Mouse (Mus musculus) limb, embryonic 14.5 days (tissue): ENCODE results near the gene Thbd. TPM values are rescaled to one million over a fixed set of nuclear protein-coding genes. Genes with fewer than 3 reads are reported as not detected.

Source experiments
- ATAC-seq: fragments of 200-750 bp; cut with Nextera tagmentation; 2 replicates; pipeline ENCODE4 v1.8.0; 2017; ENCODE audit warnings: low read depth, moderate number of reproducible peaks, moderate TSS enrichment; ENCODE audit not compliant: low FRiP score
- DNase-seq: peaks from one replicate; pipeline ENCODE4 v3.0.0-alpha.2; 2015; ENCODE audit warnings: low spot score
- H3K27ac ChIP-seq: fragments of 300-500 bp; sonication (generic); replicated peaks from 2 replicates; pipeline ENCODE4 v1.5.1; 2014; ENCODE audit warnings: low read depth, mild to moderate bottlenecking, low read length, moderate library complexity, mixed read lengths
- H3K27me3 ChIP-seq: fragments of 300-500 bp; sonication (generic); 2 replicates; pipeline ENCODE4 v1.6.1; 2014; ENCODE audit warnings: low read length, mixed read lengths; ENCODE audit not compliant: control insufficient read depth, insufficient read depth
- H3K36me3 ChIP-seq: fragments of 300-500 bp; sonication (generic); 2 replicates; pipeline ENCODE4 v1.6.1; 2014; ENCODE audit warnings: mild to moderate bottlenecking, low read length, moderate library complexity, mixed read lengths; ENCODE audit not compliant: control insufficient read depth, insufficient read depth
- H3K4me1 ChIP-seq: fragments of 300-500 bp; sonication (generic); 2 replicates; pipeline ENCODE4 v1.6.1; 2014; ENCODE audit warnings: antibody characterized with exemption, low read length, mixed read lengths; ENCODE audit not compliant: control insufficient read depth, insufficient read depth
- H3K4me2 ChIP-seq: fragments of 300-500 bp; sonication (generic); replicated peaks from 2 replicates; pipeline ENCODE4 v1.6.1; 2014; ENCODE audit warnings: low read depth, mild to moderate bottlenecking, low read length, moderate library complexity; ENCODE audit not compliant: severe bottlenecking
- H3K4me3 ChIP-seq: fragments of 300-500 bp; sonication (generic); replicated peaks from 2 replicates; pipeline ENCODE4 v1.5.1; 2014; ENCODE audit warnings: low read length
- H3K9ac ChIP-seq: fragments of 300-500 bp; sonication (generic); 2 replicates; pipeline ENCODE4 v1.6.1; 2014; ENCODE audit warnings: mild to moderate bottlenecking, low read depth, low read length, moderate library complexity; ENCODE audit not compliant: severe bottlenecking
- H3K9me3 ChIP-seq: fragments of 300-500 bp; sonication (generic); 2 replicates; pipeline ENCODE4 v1.6.1; 2016; ENCODE audit warnings: low read length; ENCODE audit not compliant: control insufficient read depth
- POLR2A ChIP-seq: fragments of 200-500 bp; IDR thresholded peaks from 2 replicates; pipeline ENCODE4 v1.8.0; 2012; ENCODE audit warnings: inconsistent platforms, mild to moderate bottlenecking, moderate library complexity, borderline replicate concordance; ENCODE audit not compliant: insufficient read depth, insufficient read length; ENCODE audit errors: extremely low read depth
- WGBS: fragments of 180-500 bp; shearing (Covaris S2); extraction: QIAGEN DNeasy Blood & Tissue Kit; methylation state at CpG from one replicate; pipeline ENCODE4 v1.1.7; 2014; 5-methylcytosine and 5-hydroxymethylcytosine counted together
- polyA plus RNA-seq, 2 experiments: library from polyadenylated mRNA; depleted of rRNA in 1 of 2; stranded (reverse) in 1 of 2; unstranded in 1 of 2; fragments of >200 nt; fragmentation: Nextera tagmentation in 1 of 2; extraction: Ambion mirVana in 1 of 2; gene quantifications; 2 replicates each; pipeline versions ENCODE4 v1.2.1 to v1.2.3; 2012 to 2014

Gene Thbd
- polyA plus RNA-seq, 2 experiments: 15.1 to 20.2 TPM

DNA sequence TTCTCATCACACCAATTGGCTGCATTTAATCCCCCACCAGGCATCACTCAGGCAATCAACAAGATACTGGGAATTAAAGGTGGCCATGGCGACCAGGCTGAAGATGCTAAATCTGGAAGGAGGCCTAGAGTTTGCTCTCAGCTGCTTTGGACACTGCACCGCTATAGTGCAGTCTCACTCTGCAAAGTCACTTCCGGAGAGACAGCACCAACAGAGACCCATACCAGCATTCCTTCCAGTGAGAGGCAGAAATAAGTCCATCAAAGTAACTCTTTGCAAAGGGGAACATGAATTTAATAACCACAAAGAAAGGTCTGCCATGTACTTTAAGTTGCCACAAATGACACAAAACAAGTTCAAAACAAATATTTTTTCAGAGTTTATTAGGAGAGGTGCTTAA lies 28.3 kb upstream of the Thbd start:
- WGBS: 58% methylated on average over 3 of the region's 3 CpGs
- H3K4me3 ChIP-seq: no peak overlapping the region
- no peak overlapping the region for H3K9ac ChIP-seq
- H3K4me1 ChIP-seq: no peaks in the 10 kb centered on the region; the same call in 1 of the 2 replicates
- H3K27me3 ChIP-seq: no peaks in the 10 kb centered on the region
- no peaks in the 10 kb centered on the region for H3K36me3 ChIP-seq
- ATAC-seq (no peak), DNase-seq (no peak)
- H3K27ac ChIP-seq: no peak overlapping the region
- no peaks in the 10 kb centered on the region for H3K9me3 ChIP-seq
- H3K4me2 ChIP-seq: no peak overlapping the region
- no peak for TF ChIP-seq POLR2A

- ATAC-seq: no peak
Observed at GRCm38 (mm10) chr2:148432346-148432745, 24.4 kb upstream of the Thbd start.

DNA sequence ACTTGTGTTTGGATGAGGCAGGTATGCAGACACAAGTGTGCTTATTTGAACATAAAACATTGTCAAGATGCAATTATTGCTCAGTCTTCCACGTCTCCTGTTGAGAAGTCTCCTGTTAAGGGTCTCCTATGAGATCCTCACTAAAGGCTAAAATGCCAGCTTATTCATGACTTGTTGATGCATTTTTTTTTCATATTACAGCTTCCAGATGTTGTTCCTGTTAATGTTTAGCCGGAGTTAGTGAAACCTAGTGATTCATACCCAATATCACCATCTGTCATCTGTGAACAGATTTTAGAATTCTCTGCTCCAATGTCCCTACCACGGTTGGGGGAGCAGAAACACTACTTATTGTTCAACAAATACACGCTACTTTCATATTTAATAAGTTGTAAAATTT lies 23.0 kb upstream of the Thbd start:
- WGBS: 49% methylated on average over 4 of the region's 4 CpGs
- no peak for ATAC-seq

More at GRCm38 (mm10) chr2:148432346-148432745, 24.4 kb upstream of the Thbd start:
- H3K4me2 ChIP-seq: no peak overlapping the region
- DNase-seq: no peak
- no peak overlapping the region for H3K4me3 ChIP-seq
- H3K9ac ChIP-seq: no peak overlapping the region
- H3K27ac ChIP-seq: no peak overlapping the region
- TF ChIP-seq POLR2A: no peak
- H3K27me3 ChIP-seq: no peaks in the 10 kb centered on the region
- 62% methylated on average over 2 of the region's 2 CpGs for whole genome bisulfite sequencing
- H3K4me1 ChIP-seq: peaks cover 3% of the 10 kb centered on the region; the same call in 1 of the 2 replicates
- no peaks in the 10 kb centered on the region for H3K36me3 ChIP-seq
- no peaks in the 10 kb centered on the region for H3K9me3 ChIP-seq

DNA sequence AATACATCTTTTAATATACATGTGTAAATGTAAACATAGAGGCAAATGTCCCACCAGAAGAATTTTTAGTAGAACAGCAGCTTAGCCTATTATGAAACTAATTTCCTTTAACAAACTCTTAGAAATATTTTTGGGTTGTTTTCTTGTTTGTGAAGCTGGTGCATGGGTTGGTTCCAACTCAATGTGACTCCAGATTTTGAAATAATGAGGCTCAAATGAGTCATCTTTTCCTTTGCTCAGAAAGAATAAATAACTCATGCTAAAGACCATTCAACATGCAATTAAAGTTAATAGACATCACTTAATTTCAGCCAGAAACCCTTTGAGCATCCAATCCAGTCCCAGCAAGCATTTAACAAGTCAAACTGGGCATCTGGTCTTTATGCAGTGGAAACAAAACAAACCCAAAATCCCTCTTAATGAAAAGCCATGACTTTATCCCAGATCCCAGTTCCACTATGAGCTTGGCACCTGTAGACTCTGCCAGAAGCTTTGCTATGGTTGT lies 21.1 kb upstream of the Thbd start:
- H3K4me1 ChIP-seq: peaks cover 3% of the 10 kb centered on the region; the same call in 1 of the 2 replicates
- H3K36me3 ChIP-seq: no peaks in the 10 kb centered on the region
- no peak overlapping the region for H3K27ac ChIP-seq
- H3K27me3 ChIP-seq: no peaks in the 10 kb centered on the region
- no peaks in the 10 kb centered on the region for H3K9me3 ChIP-seq
- no peak for TF ChIP-seq POLR2A
- H3K4me2 ChIP-seq: no peak overlapping the region
- DNase-seq (no peak), ATAC-seq (no peak)
- no peak overlapping the region for H3K4me3 ChIP-seq
- no peak overlapping the region for H3K9ac ChIP-seq

More for the DNA sequence above, 23.0 kb upstream of the Thbd start:
- DNase-seq: no peak
- Histone ChIP-seq H3K4me1 (peaks cover 3% of the 10 kb centered on the region; the same call in 1 of the 2 replicates), H3K36me3 (no peaks in the 10 kb centered on the region), H3K9me3 (no peaks in the 10 kb centered on the region), H3K9ac (no peak overlapping the region), H3K27me3 (no peaks in the 10 kb centered on the region), H3K27ac (no peak overlapping the region), H3K4me3 (no peak overlapping the region), H3K4me2 (no peak overlapping the region)
- TF ChIP-seq POLR2A: no peak

GRCm38 (mm10) chr2:148428523-148428922 lies 20.5 kb upstream of the Thbd start:
- Histone ChIP-seq H3K4me1 (peaks cover 3% of the 10 kb centered on the region; the same call in 1 of the 2 replicates), H3K9me3 (no peaks in the 10 kb centered on the region), H3K4me3 (no peak overlapping the region), H3K27ac (no peak overlapping the region), H3K36me3 (no peaks in the 10 kb centered on the region), H3K4me2 (no peak overlapping the region), H3K9ac (no peak overlapping the region), H3K27me3 (no peaks in the 10 kb centered on the region)
- WGBS: 81% methylated on average over 3 of the region's 3 CpGs
- ATAC-seq (no peak), DNase-seq (no peak)
- no peak for TF ChIP-seq POLR2A
